Comparison of ENCODE assay signal across 10 mouse cellular contexts in genomic region chr11:67523806-67524205, GRCm38 (mm10).
DNase-seq lines count a peak whose midpoint lies in the region; ATAC-seq and TF ChIP-seq lines count a peak whose summit lies in the region.
"Had no signal": no experiment of that assay in that cellular context is flagged by ENCODE, and none has a peak within 500 bp of the region (broad histone marks: within the 10 kb centered on the region; RNA-seq: fewer than 3 reads in every experiment).

No protein-coding gene starts in this region.

- no peak for ATAC-seq in intestine, embryonic 14.5 days (replicated peaks; ENCODE audit: low FRiP score, low TSS enrichment, low read depth)
- ATAC-seq in intestine, postnatal 0 days = no peak
- peak; percentile 46; the same call in 1 of the 2 replicates for ATAC-seq in kidney, embryonic 16.5 days (ENCODE audit: low FRiP score, low TSS enrichment)

- no peaks in the 10 kb centered on the region for H3K27me3 ChIP-seq in intestine, embryonic 14.5 days (replicated peaks; ENCODE audit: control insufficient read depth, insufficient read depth, low read length)
- H3K27me3 ChIP-seq in intestine, postnatal 0 days (replicated peaks; ENCODE audit: control insufficient read depth, insufficient read depth, low read length) = no peaks in the 10 kb centered on the region
- H3K27me3 ChIP-seq in kidney, embryonic 16.5 days (ENCODE audit: insufficient read depth, low read length) = no peaks in the 10 kb centered on the region

- no peak overlapping the region for H3K4me2 ChIP-seq in intestine, embryonic 14.5 days (ENCODE audit: low read length)
- no peak overlapping the region for H3K4me2 ChIP-seq in intestine, postnatal 0 days (replicated peaks; ENCODE audit: low read depth)
- no peak overlapping the region for H3K4me2 ChIP-seq in kidney, embryonic 16.5 days (replicated peaks; ENCODE audit: low read depth, low read length)

- DNase-seq in intestine, embryonic 14.5 days (ENCODE audit: low spot score) = no peak
- DNase-seq in gastrocnemius, postnatal 14 days = peak; percentile 37
- DNase-seq in skeletal muscle tissue, adult 2 months (ENCODE audit: low read depth, low spot score) = peak; percentile 39
- no peak for DNase-seq in cerebellum, adult 11 months
- no peak for DNase-seq in right cerebral cortex, adult 18-20 months
- DNase-seq in spleen, postnatal 14 days (ENCODE audit: low spot score in 2 of 2) = no peak
- DNase-seq: retina, postnatal 1 day had no signal

- H3K36me3 ChIP-seq in intestine, embryonic 14.5 days (ENCODE audit: control insufficient read depth, insufficient read depth, low read length) = no peaks in the 10 kb centered on the region
- H3K36me3 ChIP-seq in intestine, postnatal 0 days (ENCODE audit: control insufficient read depth, insufficient read depth) = no peaks in the 10 kb centered on the region
- H3K36me3 ChIP-seq in kidney, embryonic 16.5 days (ENCODE audit: insufficient read depth, low read length) = no peaks in the 10 kb centered on the region

- H3K4me3 ChIP-seq in intestine, embryonic 14.5 days (ENCODE audit: low read depth, low read length) = no peak overlapping the region
- no peak overlapping the region for H3K4me3 ChIP-seq in intestine, postnatal 0 days (ENCODE audit: low read depth, low read length)
- H3K4me3 ChIP-seq in kidney, embryonic 16.5 days (ENCODE audit: low read length) = no peak overlapping the region

- WGBS in intestine, embryonic 14.5 days = 15% methylated on average over 3 of the region's 3 CpGs
- WGBS in intestine, postnatal 0 days = 22% methylated on average over 3 of the region's 3 CpGs
- 14% methylated on average over 3 of the region's 3 CpGs for WGBS in kidney, embryonic 16.5 days

- no peaks in the 10 kb centered on the region for H3K9me3 ChIP-seq in intestine, embryonic 14.5 days (ENCODE audit: control insufficient read depth, low read length)
- H3K9me3 ChIP-seq in intestine, postnatal 0 days (ENCODE audit: control insufficient read depth) = no peaks in the 10 kb centered on the region
- no peaks in the 10 kb centered on the region for H3K9me3 ChIP-seq in kidney, embryonic 16.5 days (ENCODE audit: low read length)

- H3K4me1 ChIP-seq in intestine, embryonic 14.5 days (replicated peaks; ENCODE audit: control insufficient read depth, insufficient read depth, low read length) = peaks cover 32% of the 10 kb centered on the region
- H3K4me1 ChIP-seq in intestine, postnatal 0 days (replicated peaks; ENCODE audit: control insufficient read depth, insufficient read depth, low read length) = peaks cover 15% of the 10 kb centered on the region; the same call in 1 of the 2 replicates
- peaks cover 29% of the 10 kb centered on the region for H3K4me1 ChIP-seq in kidney, embryonic 16.5 days (ENCODE audit: insufficient read depth, low read length)

- intact Hi-C loops in gastrocnemius, postnatal 14 days (cut with DNase I; ENCODE audit: low total_unique reads) = no loop called here

- no peak for TF ChIP-seq CTCF in intestine, postnatal 0 days (IDR thresholded peaks at IDR 0.05; ENCODE audit: low read depth)

- no peak overlapping the region for H3K9ac ChIP-seq in intestine, embryonic 14.5 days (ENCODE audit: low read length)
- no peak overlapping the region for H3K9ac ChIP-seq in intestine, postnatal 0 days (ENCODE audit: low read depth, low read length)
- no peak overlapping the region for H3K9ac ChIP-seq in kidney, embryonic 16.5 days (replicated peaks; ENCODE audit: low read length)

- peak overlapping the region; percentile 33; the same call in 1 of the 2 replicates for H3K27ac ChIP-seq in intestine, embryonic 14.5 days (ENCODE audit: low read depth)
- H3K27ac ChIP-seq in intestine, postnatal 0 days (ENCODE audit: low read depth, low read length) = no peak overlapping the region
- H3K27ac ChIP-seq in kidney, embryonic 16.5 days (ENCODE audit: low read length) = peak overlapping the region; percentile 19
- H3K27ac ChIP-seq: macrophage had no signal

Comparison
In these comparisons a context has a peak if more than half of its experiments do, and no peak if none do; other contexts are left out.
1. DNase-seq: peak in gastrocnemius, postnatal 14 days (single experiment) and skeletal muscle tissue, adult 2 months (single experiment); none in intestine, embryonic 14.5 days (single experiment), cerebellum, adult 11 months (single experiment), right cerebral cortex, adult 18-20 months (single experiment) and spleen, postnatal 14 days (0 of 2).